Mouse (Mus musculus) kidney, adult 18-20 months (tissue): Measurements from ENCODE around the gene Cntn6.

Experiments
- DNase-seq: peaks from one replicate; pipeline ENCODE4 v3.0.0; 2021

Gene Cntn6

DNA sequence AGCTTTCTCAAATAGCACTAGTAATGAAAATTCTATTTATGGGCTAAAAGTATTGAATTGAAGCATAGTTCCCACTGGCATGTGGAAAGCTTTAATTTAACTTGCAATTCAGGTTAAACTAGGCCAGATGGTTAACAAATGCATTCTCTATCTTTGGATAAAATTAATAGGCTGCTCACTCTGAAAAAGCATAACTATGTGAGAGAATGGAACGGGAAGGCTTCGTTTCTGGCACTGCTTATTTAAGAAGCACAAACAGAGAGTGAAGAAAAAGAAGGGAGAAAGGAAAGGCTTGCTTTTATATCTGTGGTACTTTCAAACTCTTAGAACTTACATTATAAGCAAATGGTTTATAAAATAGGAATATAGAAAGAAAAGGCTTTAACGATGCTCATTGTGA, 268.6 kb downstream of the Cntn6 start:
- no peak for DNase-seq

GRCm38 (mm10) chr6:104783891-104784290, 291.3 kb downstream of the Cntn6 start:
- no peak for DNase-seq

GRCm38 (mm10) chr6:104787502-104787901, 294.9 kb downstream of the Cntn6 start:
- no peak for DNase-seq

GRCm38 (mm10) chr6:104808526-104808925, 315.9 kb downstream of the Cntn6 start:
- no peak for DNase-seq

DNA sequence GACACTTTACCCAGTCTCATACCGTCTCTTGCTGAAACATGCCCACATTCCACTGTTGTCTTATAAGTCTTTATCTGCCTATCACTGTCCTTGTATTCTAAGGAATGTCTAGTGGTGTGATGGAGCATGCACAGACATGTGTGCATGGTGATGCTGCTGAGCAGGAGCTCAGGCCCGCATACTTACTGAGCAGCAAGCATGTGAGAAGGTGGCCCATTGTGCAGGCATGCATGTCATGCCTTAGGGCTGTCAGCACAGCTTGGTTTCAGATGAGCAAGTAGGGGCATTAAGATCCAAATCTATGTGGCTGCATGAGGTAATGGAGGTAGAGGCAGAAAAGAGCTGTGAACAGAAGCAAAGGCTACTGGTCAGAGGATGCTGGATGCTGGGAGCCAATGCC, 323.0 kb downstream of the Cntn6 start:
- DNase-seq = no peak

- no peak for DNase-seq
Observed at GRCm38 (mm10) chr6:104879711-104880110, 387.1 kb downstream of the Cntn6 start.

- DNase-seq = no peak
Observed at GRCm38 (mm10) chr6:104884021-104884420, 391.4 kb downstream of the Cntn6 start.

DNA sequence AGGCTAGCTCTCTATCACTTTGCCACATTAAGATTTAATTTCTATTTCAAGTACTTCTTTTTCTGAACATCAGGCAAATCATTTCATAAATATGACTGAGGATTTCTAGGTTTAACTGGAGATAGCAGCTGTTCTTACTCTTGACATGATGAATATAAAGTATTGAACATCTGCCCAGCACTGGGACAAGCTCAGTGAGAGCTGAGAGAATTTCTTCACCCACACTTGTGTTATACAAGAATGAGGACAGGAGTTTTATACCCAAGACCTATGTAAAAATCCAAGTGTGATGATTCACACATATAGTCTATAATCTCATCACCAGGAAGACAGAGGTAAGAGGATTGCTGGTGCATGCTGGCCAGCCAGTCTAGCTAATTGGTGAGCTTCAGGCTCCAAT, 393.2 kb downstream of the Cntn6 start:
- no peak for DNase-seq

GRCm38 (mm10) chr6:104891071-104891470, 398.5 kb downstream of the Cntn6 start:
- DNase-seq = no peak
